Mouse (Mus musculus) monocyte, adult 2 months (primary cell): Measurements from ENCODE around the gene Kremen1.
A peak's percentile ranks its signal among the peaks of the same experiment; 100 is the strongest.

ENCODE experiments used
- DNase-seq, 2 experiments: peaks; one replicate each; pipeline ENCODE4 v3.0.0; 2022; ENCODE audit warnings: low spot score in 2 of 2, low read depth in 1 of 2

Gene Kremen1

DNA sequence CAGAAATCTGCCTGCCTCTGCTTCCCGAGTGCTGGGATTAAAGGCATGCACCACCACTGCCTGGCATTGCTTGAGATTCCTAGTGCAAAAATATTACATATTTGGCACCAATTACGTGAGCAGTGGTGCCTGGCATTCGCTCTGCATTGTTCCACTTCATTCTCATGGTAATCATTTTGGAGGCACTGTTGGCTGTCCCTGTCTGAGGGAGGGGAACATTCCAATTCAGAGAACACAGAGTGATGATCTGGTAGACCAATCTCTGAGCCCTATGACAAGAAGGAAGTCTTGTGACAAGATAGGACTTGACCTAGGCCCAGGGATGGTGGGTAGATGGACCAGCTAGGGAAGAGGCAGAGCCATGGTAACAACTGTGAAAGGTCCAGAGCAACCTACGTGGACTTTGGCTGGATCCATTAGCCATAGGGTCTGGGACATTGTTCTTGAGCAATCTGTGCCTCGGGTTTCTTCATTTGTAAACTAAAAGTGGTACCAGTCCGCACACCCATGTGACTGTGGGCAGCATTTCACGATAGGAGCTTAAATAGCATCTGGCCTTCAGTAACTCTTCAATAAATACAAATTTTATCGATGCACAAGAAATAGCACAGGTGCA, 8.6 kb upstream of the Kremen1 start:
- DNase-seq, result no peak

DNA sequence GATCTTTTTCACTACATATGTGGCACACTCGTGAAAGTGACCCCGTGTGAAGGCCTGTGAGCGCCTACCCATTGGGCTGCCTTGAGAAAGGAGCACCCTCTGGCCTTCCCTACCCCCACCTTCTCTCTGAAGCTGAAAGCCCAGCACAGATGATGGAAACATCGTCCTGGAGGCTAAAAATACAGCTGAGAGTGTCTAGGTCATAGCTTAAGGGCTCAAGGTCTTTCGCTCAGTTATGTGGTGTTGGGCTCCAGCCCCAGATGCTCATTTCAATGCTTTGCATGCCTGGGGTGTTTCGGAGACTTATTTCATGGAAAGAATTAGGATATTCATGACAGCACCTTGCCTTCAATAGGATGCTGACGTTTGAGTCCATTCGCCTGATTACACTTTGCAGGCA, 4.4 kb upstream of the Kremen1 start:
- no peak for DNase-seq

GRCm38 (mm10) chr11:5263078-5263730, 1.8 kb upstream of the Kremen1 start:
- no peak for DNase-seq

DNA sequence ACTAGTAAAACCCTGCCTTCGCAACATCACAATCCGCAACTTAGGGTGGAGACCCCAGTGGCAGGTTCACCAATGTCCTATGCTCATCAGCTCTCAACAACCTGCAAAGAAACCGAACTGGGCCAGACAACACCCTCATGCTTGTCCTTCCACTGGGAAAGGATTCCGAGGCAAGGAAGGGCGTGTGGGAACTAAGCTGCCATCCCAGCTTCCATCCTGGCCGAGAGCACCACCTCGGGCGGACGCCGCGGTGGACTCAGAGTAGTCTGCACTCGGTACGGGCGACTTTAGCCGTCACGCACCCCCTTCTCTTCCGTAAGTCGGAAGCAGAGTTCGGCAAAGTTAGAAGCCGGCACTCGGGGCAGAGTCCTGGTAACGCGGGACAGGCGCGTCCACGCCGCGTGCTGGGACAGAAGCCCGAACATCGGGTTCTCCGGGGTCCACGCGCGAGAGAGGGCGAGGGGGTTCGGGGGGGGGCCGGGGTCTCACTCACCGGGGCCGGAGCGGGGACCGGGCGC, 357 bp downstream of the Kremen1 start:
- peak in 1 of 2 experiments; percentile 26 for DNase-seq

GRCm38 (mm10) chr11:5259944-5260598, 1.3 kb downstream of the Kremen1 start:
- no peak for DNase-seq

DNA sequence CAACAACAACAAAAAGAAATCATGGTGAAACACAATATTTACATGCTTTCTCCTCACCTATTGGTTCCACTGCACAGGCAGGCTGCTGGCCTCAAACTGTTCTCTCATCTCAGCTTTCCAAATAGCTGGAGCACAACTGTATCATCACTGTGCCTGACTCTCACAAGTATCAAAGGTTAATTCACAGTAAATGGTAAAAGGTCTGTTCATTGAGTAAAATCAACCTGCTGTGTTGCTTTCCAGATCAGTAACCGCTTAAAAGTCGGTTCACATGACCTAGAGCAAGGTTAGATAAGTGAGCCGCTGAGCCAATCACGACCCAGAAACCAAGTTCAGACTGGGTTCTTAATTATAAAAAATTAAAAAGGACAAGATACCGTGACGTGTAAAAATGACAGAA, 3.3 kb downstream of the Kremen1 start:
- no peak for DNase-seq

- no peak for DNase-seq
Observed at GRCm38 (mm10) chr11:5257151-5257862, 4.1 kb downstream of the Kremen1 start.

GRCm38 (mm10) chr11:5255509-5256014, 5.8 kb downstream of the Kremen1 start:
- no peak for DNase-seq

- no peak for DNase-seq
Observed at GRCm38 (mm10) chr11:5254016-5254415, 7.3 kb downstream of the Kremen1 start.

DNA sequence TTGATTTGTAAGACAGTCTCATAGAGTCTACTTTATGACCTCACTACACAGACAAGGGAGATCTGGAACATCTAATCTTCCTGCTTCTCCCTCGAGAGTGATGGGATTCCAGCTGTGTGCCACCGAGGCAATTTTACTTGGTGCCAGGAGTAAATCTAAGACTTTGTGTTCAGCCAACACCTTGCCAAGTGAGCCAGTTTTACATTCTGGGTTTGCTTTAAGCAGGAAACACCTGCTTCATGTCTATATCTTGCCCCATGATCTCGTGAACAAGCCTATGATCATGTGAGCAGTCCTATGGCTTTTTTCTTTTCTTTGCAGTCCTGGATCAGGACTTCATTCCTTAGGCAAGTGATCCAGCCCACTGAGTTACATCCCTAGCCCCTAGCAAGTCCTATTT, 7.8 kb downstream of the Kremen1 start:
- DNase-seq, result no peak

- DNase-seq, result no peak
Observed at GRCm38 (mm10) chr11:5252727-5253126, 8.6 kb downstream of the Kremen1 start.

- DNase-seq, result no peak
Observed at GRCm38 (mm10) chr11:5251112-5251511, 10.2 kb downstream of the Kremen1 start.

GRCm38 (mm10) chr11:5248200-5248599, 13.2 kb downstream of the Kremen1 start:
- no peak for DNase-seq

DNA sequence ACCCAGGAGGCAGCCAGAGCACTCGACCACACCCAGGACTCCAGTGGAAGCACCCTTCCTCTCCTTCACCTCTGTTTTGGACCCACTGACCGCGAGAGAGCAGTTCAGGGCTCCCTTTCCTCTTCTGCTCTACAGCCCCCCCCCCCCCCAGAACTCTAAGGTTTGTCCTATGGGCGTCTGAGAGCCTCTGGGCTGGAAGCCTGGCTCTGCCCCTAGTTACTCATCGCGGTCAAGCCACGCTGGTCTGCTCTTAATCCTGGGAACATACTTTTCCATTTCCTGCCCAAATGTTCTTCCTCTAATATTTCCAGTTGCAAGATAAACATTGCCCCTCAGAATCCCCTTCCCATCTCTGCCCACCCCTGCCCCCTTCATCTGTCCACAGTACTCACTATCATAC, 15.9 kb downstream of the Kremen1 start:
- no peak for DNase-seq

DNA sequence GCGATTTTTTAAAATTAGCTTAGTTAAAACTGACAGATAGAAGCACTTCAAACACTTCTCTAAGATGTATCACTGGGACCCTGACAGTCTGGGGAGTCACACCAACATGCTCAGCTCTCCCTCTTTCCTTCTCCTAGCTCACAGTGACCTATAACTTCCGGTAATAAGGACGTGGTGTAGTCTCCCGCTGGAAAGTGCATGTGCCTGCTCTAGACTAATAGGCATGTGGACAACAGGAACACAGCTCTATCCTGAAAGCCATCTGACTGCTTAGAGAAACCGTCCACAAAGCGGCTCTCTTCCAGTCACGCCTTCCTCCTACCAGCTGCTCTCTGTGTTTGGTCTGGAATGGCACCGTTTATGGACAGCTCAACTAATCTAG, 16.6 kb downstream of the Kremen1 start:
- no peak for DNase-seq

DNA sequence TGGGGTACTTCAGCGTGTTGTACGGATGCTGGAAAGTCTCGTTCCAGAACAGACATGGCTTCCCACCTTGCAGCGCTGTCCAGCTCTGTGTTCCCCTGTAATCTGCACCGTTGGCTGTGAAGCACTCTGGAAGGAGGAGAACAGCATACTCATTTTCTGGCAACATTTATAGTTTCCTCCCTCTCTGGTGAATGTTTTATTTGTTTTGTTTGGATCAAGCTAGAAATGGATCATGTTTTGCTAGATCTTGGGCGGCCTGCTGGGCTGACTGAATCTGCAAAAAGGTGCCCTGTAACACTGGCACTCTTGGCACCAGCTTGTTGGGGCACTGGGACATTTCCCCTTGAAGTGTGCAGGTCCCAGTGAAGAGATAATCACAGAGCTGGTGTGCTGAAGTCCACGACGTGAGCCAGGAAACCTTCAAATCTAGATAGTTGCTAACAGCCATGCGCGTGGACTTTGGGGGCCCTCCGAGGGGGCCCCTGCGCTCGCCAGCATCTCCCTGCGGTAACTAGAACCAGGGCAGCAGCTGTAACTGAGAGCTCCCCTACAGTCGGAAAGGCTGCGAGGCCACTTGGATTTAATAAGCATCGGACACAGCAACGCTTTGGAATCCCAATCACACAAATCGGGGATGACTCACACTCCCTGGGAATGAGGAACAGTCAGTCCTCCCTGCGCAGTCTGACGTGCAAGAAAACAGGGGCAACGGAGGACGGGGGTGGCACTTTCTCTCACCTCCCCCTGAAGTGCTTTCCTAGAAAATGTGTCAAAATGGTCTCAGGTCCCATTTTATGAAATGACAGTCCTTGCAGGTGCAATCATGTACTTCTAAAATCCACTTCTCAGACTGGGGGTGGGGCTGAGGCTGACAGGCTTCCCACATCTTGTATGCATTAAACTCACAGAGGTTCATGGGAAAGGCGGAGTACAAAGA, 17.3 kb downstream of the Kremen1 start:
- DNase-seq, result no peak

DNA sequence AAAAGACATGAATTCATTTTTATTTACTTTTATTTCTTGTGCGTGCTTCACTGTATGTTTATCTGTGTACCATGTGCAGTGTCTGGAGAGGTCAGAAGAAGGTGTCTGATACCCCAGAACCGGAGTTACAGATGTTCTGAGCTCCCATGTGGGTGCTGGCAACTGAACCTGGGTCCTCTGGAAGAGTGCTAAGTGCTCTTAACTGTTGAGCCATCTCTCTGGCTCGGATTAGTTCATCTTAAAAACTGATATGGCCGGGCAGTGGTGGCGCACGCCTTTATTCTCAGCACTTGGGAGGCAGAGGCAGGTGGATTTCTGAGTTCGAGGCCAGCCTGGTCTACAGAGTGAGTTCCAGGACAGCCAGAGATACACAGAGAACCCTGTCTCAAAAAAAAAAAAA, 18.1 kb downstream of the Kremen1 start:
- no peak for DNase-seq

DNA sequence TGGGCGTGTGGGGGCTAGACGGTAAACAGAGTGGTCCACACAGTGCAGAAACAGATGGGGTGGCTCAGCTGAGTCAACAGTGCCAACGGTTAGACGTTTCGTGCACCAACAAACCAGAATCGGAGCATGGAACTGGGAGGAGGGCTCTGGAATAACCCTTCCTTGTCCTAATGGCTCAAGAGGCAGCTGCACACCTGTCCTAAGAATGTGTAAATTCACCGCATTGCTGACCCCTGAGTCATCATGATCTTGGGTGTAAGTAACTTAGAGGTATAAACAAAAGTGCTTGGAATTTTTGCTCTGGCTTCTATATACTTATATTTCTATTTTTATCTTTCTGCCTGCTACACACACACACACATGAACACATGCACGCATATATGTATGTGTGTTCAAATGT, 19.2 kb downstream of the Kremen1 start:
- DNase-seq, result no peak

DNA sequence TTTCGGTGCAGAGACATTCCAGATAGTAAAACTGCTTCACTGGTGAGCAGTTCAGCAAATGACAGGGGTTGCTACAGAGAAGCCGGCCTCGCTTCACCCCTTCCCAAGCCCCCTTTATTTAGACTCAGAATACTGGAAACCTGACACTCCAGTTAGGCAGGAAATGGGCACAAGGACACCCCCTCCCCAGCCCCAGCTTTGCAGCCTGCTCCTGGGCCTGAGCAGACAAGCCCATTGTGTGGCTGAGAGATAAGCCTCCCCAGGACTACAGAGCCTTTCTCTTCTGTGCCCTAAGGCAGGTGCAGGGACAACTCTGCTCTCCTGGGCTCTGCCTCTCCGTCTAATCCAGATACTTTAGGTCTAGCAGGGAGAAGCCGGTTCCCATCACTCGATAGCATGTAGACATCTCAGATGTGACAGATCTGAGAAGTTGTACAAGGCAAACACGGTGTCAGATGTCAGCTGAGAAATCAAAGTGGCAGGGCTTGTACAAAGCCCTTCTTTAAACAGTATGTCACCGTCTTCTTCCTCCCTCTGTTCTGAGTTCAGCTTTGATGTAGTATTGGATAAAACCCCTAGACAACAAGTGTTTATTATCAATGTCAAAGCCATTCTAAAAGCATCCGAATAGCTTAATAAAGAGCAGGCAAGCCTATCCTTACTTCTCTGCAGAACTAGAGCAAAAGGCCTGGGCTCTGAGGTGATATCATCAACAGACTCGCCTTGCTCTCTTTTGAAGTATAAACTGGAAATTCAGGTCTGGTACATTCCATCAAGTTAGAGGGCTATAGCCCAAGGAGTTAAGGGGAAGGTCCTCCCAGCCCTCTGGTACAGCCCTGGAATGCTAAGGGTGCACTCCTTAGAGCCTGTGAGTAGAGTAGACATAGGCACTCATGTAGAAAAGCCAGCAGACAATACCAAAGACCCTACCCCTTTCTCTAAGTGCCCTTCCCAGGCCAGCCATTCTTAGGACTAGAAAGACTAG, 21.4 kb downstream of the Kremen1 start:
- no peak for DNase-seq
